Comparison of ENCODE assay signal across 21 mouse cellular contexts in genomic region chr4:4650251-4650650, GRCm38 (mm10).
DNase-seq lines count a peak whose midpoint lies in the region; ATAC-seq and TF ChIP-seq lines count a peak whose summit lies in the region.
"Had no signal": no experiment of that assay in that cellular context is flagged by ENCODE, and none has a peak within 500 bp of the region (broad histone marks: within the 10 kb centered on the region; RNA-seq: fewer than 3 reads in every experiment).

No protein-coding gene starts in this region.

- DNase-seq in kidney, adult 9 months = no peak
- peak; percentile 89 for DNase-seq in lung, embryonic 14.5 days
- DNase-seq in lung, adult 18-20 months = no peak
- peak; percentile 46 for DNase-seq in NIH3T3 (ENCODE audit: low read depth)
- DNase-seq in left cerebral cortex, postnatal 36 days (ENCODE audit: low spot score in 2 of 2) = no peak
- DNase-seq: adrenal gland, postnatal 10 days; B cell, adult 2 months; cerebellum, adult 18-20 months; cerebellum, postnatal 25 days; heart, postnatal 4 days; thymus, adult 18-20 months; thymus, postnatal 4 days had no signal

- no peak for TF ChIP-seq CTCF in lung, embryonic 14.5 days (IDR thresholded peaks at IDR 0.05; ENCODE audit: low read depth)

- no peak overlapping the region for H3K4me3 ChIP-seq in kidney, embryonic 16.5 days (ENCODE audit: low read length)
- H3K4me3 ChIP-seq in lung, embryonic 14.5 days (ENCODE audit: low read depth, low read length) = no peak overlapping the region
- H3K4me3 ChIP-seq in embryonic facial prominence, embryonic 15.5 days (replicated peaks) = no peak overlapping the region
- H3K4me3 ChIP-seq: forebrain, embryonic 15.5 days; heart, embryonic 10.5 days; limb, embryonic 13.5 days had no signal

- no peaks in the 10 kb centered on the region for H3K27me3 ChIP-seq in kidney, embryonic 16.5 days (ENCODE audit: insufficient read depth, low read length)
- no peaks in the 10 kb centered on the region for H3K27me3 ChIP-seq in lung, embryonic 14.5 days (ENCODE audit: insufficient read depth, low read length)
- H3K27me3 ChIP-seq in embryonic facial prominence, embryonic 15.5 days = no peaks in the 10 kb centered on the region
- H3K27me3 ChIP-seq: forebrain, embryonic 15.5 days; limb, embryonic 13.5 days had no signal

- no peak overlapping the region for H3K9ac ChIP-seq in kidney, embryonic 16.5 days (replicated peaks; ENCODE audit: low read length)
- no peak overlapping the region for H3K9ac ChIP-seq in lung, embryonic 14.5 days
- no peak overlapping the region for H3K9ac ChIP-seq in embryonic facial prominence, embryonic 15.5 days
- H3K9ac ChIP-seq: forebrain, embryonic 15.5 days; hindbrain, embryonic 14.5 days; limb, embryonic 13.5 days; liver, embryonic 14.5 days had no signal

- H3K4me1 ChIP-seq in kidney, embryonic 16.5 days (ENCODE audit: insufficient read depth, low read length) = no peaks in the 10 kb centered on the region
- no peaks in the 10 kb centered on the region for H3K4me1 ChIP-seq in lung, embryonic 14.5 days (ENCODE audit: insufficient read depth)
- no peaks in the 10 kb centered on the region for H3K4me1 ChIP-seq in embryonic facial prominence, embryonic 15.5 days
- H3K4me1 ChIP-seq: forebrain, embryonic 15.5 days; heart, embryonic 10.5 days; limb, embryonic 13.5 days had no signal

- H3K27ac ChIP-seq in kidney, embryonic 16.5 days (ENCODE audit: low read length) = no peak overlapping the region
- H3K27ac ChIP-seq in lung, embryonic 14.5 days (ENCODE audit: low read depth) = peak overlapping the region; percentile 48; the same call in 1 of the 2 replicates
- H3K27ac ChIP-seq in embryonic facial prominence, embryonic 15.5 days (replicated peaks) = no peak overlapping the region
- H3K27ac ChIP-seq: forebrain, embryonic 15.5 days; heart, embryonic 10.5 days; hindbrain, embryonic 14.5 days; limb, embryonic 13.5 days; liver, embryonic 14.5 days had no signal

- WGBS in kidney, embryonic 16.5 days = 45% methylated on average over 1 of the region's 1 CpGs
- WGBS in lung, embryonic 14.5 days = 23% methylated on average over 1 of the region's 1 CpGs
- WGBS in embryonic facial prominence, embryonic 15.5 days = 17% methylated on average over 1 of the region's 1 CpGs

- no peak overlapping the region for H3K4me2 ChIP-seq in kidney, embryonic 16.5 days (replicated peaks; ENCODE audit: low read depth, low read length)
- H3K4me2 ChIP-seq in lung, embryonic 14.5 days = no peak overlapping the region
- no peak overlapping the region for H3K4me2 ChIP-seq in embryonic facial prominence, embryonic 15.5 days (replicated peaks)
- H3K4me2 ChIP-seq: forebrain, embryonic 15.5 days; hindbrain, embryonic 14.5 days; limb, embryonic 13.5 days; midbrain, embryonic 11.5 days had no signal

- H3K36me3 ChIP-seq in kidney, embryonic 16.5 days (ENCODE audit: insufficient read depth, low read length) = no peaks in the 10 kb centered on the region
- H3K36me3 ChIP-seq in lung, embryonic 14.5 days (ENCODE audit: insufficient read depth) = no peaks in the 10 kb centered on the region
- no peaks in the 10 kb centered on the region for H3K36me3 ChIP-seq in embryonic facial prominence, embryonic 15.5 days
- H3K36me3 ChIP-seq: forebrain, embryonic 15.5 days; heart, embryonic 10.5 days; limb, embryonic 13.5 days had no signal

- H3K9me3 ChIP-seq in kidney, embryonic 16.5 days (ENCODE audit: low read length) = no peaks in the 10 kb centered on the region
- H3K9me3 ChIP-seq in lung, embryonic 14.5 days (ENCODE audit: low read depth, low read length) = no peaks in the 10 kb centered on the region
- H3K9me3 ChIP-seq in embryonic facial prominence, embryonic 15.5 days (replicated peaks) = no peaks in the 10 kb centered on the region
- H3K9me3 ChIP-seq: forebrain, embryonic 15.5 days; heart, embryonic 10.5 days; limb, embryonic 13.5 days had no signal

- ATAC-seq in kidney, embryonic 16.5 days (ENCODE audit: low FRiP score, low TSS enrichment) = 0 out of 2 replicates have a peak, but pooled peaks have one; percentile 42
- peak; percentile 97 for ATAC-seq in lung, embryonic 14.5 days (ENCODE audit: insufficient read depth)
- 0 out of 2 replicates have a peak, but pooled peaks have one; percentile 29 for ATAC-seq in embryonic facial prominence, embryonic 15.5 days (ENCODE audit: insufficient number of reproducible peaks, low FRiP score, low TSS enrichment, low read depth)
- ATAC-seq: forebrain, embryonic 15.5 days; inflammation-experienced regulatory T-cells, adult 6 months had no signal

- intact Hi-C loops in left cerebral cortex, postnatal 36 days (cut with DNase I) = no loop called here

Comparison
In these comparisons a context has a peak if more than half of its experiments do, and no peak if none do; other contexts are left out.
1. DNase-seq: peak in lung, embryonic 14.5 days (single experiment) and NIH3T3 (single experiment); none in kidney, adult 9 months (single experiment), lung, adult 18-20 months (0 of 2) and left cerebral cortex, postnatal 36 days (0 of 2).
2. ATAC-seq: peak in every context shown above with its lines; median percentile 97 in lung, embryonic 14.5 days; 42 in kidney, embryonic 16.5 days; 29 in embryonic facial prominence, embryonic 15.5 days.